Mouse (Mus musculus) cerebellum, adult 11-12 months (tissue): ENCODE data around the gene Pard3.

ENCODE experiments used
- DNase-seq: peaks from one replicate; pipeline ENCODE4 v3.0.0; 2022

Pard3 gene

DNA sequence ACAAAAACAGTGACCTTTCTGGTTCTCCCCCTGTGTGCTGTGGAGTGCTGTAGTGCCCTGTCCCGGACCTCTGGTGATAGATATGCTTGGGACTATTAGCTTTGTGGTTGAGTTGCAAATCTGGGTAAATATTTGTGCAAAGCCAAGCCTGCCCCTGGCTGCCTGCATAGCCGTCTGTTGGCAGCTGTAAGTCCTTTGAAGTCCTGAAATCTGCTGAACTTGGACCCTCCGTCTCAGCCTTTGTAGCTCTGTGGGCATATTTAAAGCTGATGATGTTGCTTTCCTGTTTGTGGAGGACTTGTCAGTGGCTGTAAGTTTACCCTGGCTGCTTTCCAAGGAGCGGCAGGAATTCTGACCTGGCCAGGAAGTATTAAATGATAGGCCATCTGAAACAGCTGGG, 120.3 kb downstream of the Pard3 start:
- no peak for DNase-seq

DNA sequence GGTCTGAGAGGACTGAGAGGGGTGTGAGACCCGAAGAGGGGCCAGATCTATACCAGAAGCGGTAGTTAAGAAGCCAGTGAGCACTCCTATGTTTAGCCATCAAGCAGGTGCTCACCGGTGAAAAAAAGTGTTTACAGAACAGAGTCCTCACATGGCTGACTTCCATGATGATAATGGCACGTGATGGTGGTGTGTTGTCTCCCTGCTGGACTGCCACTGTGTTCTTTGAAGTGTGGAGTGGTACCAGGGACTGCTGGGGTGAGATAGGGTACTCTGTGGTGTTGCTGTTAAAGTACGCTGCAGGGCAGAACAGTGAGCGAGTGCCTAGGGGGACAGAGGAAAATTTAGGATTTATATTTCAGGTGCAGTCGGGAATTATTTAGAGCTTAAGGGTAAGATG, 122.2 kb downstream of the Pard3 start:
- no peak for DNase-seq

DNA sequence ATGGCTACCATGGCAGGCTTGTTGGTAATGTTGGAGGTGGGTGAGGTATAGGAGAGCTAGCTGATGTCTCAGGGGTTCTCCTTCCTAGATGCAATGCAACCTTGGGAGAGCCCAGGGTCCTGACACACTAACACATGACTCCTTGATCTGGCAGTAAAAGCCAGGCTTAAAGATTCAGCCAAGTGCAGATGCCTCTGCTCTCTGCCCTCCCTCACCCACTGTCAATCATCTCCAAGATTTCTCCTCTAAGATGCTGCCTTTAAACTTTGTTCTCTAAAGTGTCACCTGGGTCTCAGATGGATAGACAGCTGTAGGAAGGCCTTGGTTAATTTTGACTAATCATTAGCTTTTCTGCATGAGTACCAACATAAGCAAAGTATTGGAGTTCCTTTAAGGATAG, 125.0 kb downstream of the Pard3 start:
- DNase-seq, result no peak

DNA sequence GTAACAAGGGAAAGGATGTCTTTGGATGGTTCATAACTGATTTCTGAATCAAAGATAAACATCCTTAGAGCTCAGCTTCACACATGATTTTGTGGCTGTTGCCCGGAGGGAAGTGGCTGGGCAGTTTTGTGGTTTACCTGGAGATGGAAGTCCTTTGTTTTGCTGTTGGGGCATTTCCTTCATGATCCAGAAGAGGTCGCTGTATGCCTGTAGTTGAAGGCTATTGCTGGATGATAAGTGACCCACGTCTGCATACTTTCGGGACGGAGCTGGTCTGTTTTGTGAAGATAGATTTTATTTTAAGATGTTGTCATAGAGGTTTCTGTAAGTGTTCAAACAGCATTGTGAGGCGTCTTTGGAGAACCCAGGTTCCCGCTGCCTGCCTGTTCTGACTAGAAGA, 126.7 kb downstream of the Pard3 start:
- DNase-seq, result peak; percentile 34

DNA sequence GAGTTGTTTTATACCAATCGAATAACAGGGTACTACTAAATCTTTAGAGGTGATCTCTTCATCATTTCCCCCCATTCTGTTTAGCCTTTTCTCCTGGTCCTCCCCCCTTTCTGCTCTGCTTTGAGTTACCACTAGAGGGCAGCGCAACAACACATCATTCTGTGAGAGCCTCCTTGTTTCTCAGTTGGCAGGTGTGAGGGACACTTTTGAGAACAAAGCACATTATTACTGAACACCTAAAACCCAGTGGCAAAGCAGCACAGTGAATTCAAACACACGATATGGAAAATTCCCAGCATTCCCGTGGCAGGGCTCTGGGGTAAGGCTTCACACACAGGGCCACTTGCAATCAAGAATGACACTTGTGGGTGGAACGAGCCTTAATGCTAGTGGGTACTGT, 127.7 kb downstream of the Pard3 start:
- DNase-seq, result peak; percentile 46

DNA sequence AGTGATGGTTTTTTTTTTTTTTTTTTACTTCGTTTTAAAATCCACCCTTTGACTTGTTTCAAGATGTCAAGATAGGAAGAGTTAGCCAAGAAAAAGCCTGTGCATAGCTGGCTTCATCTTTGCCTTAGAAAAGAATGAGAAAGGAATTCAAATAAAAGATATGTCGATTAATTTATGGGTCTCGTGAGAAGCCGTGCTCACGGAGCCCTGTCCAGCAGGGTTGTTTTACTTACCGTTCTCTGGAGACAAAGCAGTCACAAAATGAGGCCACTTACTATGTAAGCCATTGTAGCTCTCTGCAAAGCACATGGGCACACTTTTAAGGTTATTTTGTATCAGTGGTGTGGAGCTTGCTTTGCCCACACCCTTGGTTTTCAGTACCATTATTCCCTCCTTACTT, 128.1 kb downstream of the Pard3 start:
- DNase-seq, result no peak

DNA sequence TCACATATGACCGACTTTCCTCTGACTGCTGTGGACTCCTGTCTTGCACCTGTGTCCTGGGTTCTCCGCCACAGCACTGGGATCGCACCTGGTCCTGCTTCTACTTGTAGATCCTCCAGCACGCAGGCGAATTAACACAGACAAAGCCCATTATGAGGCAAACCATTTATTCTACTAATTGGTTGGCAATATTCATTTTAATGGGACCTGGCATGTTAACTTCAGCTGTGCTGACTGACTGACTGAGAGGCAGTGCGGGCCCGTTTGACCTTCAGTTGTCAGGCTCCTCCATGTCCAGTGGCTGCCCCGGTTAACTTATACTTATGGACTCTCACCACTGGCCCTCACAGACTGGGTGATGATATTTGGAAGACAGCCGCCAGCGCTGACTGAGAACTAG, 128.6 kb downstream of the Pard3 start:
- DNase-seq, result no peak

DNA sequence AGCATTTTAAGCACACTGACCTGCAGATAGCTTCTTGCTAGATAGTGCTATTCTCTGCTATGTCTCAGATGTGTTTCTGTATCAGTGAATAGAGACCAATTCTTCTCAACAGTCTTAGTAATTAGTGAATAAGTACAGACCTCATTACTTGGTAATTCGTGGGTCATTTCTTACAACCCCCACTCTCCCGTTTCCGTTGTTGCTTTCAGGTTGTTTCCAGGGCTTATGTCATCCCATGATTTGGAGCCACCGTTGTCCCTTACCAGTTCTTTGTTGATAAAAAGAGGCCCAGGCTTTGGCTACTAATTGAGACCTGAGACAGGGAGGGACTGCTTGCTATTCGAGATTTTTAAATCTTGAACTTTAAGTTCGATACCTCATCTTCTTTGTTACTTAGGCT, 129.7 kb downstream of the Pard3 start:
- DNase-seq, result no peak

DNA sequence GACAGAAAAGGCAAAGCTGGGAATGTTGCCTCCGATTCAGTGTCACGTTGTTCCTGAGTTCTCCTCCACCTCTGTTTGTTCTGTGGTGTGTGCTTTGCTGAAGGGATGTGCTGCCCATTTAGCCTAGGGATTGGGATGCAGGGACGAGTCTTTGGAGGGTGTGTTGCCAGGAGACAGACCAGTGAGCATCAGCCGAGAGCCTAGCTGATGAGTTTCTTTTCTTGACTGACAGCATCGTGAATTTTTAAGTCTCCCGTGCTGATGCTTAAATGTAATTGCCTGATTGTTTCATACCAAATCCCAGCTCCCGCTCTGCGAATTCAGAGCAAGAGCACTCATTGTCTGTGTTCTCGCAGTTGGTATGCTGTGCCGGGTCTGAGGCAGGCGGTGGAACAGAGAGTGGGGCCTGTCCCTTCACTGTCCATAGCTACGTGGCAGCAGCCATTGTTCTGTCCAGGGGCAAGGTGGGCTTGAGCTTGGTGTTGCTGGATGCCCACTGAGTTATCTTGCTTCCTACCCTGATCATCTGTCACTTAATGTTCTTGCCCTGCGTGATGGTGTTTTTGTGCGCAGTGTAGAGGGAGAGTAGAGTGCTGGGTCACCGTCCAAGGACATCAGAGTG, 131.2 kb downstream of the Pard3 start:
- DNase-seq, result no peak

DNA sequence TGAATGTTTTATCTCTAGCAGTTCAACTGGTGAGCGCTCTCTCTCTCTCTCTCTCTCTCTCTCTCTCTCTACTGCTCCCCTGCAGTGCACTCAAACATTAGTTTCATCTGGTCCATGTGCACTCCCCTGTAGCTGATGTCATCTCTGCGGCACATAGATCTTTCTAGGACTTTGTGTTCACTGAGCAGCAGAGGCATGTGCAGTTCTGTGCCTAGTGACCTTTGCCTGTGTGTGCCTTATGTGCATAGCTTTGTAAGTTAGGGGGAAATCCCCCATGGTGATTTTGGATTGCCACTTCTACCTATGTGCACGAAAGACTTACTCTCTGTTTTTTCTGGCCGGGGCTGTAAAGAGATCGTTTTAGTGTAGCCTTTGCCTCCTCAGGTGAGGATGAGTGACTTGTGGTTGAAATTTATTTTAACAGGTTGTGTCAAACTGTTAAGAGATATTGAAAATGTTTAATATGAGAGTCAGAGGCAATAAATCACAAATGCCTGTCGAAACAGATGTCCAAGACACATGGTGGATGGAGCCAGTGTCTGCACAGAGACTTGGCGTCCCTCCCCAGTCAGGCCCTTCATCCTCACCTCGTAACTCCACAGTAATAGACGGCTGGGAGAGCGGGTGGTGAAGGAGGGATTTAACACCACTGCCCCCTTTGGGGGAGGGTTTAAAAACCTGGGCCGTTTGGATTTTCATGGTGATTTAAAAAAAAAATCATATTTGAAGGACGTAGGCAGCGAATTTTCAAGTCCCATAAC, 133.0 kb downstream of the Pard3 start:
- no peak for DNase-seq

DNA sequence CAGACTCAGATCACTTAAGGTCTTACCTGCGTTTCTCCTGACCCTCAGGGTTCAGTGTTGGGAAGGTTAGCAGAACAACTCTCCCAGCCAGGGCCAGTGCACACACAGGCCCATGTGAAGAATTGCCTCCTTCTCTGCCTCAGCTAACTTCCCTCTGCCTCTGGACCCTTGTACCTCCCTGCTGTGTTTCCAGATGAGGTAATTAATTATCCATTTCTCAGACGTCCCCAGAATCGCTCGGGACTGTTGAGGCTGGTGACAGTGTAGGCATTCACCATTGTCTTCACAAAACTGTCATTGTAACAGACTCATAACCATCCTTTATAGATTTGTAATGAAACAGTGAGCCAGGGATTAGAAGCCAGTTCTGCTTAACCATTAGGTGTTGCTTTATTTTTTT, 143.8 kb downstream of the Pard3 start:
- no peak for DNase-seq

DNA sequence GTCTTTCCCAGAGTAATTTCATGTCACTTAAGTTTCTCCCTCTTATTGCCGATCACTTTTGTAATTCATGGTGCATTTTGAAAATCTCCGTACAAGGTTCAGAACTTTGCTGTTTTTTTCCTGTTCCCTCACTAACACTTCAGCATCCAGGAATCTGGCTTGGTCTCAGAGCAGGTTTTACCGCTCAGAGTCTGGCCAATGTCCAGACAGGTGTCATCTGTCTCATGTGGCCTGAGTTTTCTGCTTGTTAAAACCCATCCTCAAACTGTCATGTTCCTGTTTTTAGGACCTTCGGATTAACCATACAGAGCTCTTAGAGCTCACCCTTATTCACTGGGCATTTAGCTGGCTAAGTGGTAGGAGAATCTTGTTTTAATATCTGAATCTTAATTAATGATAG, 146.9 kb downstream of the Pard3 start:
- DNase-seq, result peak; percentile 20

DNA sequence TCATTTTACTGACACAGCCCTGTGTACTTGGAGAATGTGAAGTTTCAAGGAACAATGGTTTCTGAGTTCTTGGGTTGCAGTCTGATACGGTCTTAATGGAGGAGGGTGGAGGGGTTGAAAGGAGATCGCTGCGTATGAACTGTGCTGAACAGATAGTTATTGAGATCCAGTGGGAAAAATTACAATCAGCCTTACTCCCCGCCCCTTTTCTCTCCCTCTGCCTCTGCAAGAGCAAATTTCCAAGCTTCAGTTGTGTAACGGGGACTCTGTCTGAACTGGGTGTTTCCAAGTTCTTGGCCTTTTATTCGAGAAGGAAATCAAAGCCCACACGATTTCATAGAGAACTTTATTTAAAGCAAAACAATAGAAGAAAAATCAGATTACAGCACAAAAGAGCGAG, 150.6 kb downstream of the Pard3 start:
- no peak for DNase-seq

DNA sequence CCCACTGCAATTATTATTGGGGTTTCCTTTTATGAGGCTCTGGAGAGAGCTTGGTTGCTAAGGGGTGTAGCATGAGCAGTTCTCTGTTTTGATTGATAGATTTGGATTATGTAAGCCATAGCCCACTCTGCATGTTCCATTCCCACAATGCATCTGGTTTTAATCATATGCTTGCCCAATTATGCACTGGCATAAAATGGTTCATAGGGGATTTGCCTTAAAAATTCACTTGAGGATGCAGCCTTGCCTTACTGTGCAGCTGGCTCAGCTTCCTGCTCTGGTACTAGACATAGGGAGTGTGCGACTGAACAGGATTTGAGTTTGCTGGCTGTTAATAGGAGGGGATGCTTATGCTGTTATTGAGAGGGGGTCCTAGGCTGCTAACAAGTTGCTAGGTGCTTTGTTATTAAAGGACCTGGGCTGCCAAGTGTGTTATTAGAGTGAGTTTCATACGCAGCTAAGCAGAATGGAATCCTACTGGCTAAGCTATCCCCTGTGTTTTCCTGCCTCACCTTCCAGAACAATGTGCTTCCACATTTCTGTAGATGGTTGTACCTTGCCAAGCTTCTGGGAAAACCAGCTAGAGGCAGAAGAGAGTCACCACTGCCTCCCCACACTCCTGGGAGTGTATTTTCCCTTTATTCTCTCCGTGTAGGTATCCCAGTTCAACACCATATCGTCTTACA, 151.2 kb downstream of the Pard3 start:
- no peak for DNase-seq

DNA sequence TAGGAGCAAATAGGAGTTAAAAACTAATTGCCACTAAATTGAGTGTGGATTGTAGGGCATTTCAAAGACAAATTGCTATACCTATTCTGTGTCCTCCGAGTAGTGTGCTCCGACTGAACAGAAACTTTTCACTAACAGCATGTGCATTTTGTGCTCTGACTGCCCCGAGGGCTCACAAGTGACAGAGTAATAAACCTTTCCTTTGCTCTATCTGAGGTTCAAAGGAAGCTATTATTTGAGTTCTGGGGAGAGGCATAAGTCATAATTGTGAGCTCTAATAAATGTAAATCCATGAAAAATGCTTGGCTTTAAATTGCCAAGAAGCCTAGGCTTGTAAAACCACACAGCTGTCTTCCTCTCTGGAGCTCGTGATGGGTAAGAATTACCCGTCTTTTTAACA, 156.5 kb downstream of the Pard3 start:
- DNase-seq, result no peak

DNA sequence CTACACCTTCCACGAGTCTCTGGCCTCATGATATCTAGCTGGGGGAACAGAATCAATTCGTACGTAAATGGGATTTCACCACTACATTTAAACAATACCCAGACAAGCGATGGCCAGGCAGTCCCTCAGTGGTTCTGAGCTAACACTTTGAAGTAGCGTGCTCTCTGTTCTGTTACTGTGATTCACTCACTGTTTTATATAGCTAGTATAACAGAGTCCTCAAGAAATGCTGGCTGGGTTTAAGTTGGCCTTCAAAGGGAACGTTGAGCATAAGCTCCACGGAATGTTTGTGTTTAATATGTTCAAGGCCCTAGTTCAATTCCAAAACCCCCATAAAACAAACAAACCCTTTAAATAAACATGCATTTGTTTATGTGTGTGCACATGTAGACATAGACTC, 156.9 kb downstream of the Pard3 start:
- DNase-seq, result no peak

DNA sequence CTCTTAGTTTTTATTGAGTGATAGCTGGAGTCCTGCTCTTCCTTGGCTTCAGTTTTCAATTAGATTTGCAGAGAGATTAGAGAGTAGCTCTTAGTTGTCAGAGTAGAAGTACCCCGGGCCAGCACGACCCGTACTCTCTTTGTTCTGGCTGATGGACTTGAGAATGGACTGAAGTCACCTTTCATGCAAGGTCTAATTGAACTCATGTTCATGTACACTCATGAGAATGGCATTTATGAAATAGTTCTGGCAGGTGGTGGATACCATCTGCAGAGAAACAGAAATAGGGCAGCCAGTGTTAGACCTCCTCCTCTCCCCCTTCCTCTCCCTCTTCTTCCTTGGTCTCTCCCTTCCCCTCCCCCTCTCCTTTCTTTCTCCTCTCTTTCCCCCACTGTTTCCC, 158.7 kb downstream of the Pard3 start:
- DNase-seq, result no peak

DNA sequence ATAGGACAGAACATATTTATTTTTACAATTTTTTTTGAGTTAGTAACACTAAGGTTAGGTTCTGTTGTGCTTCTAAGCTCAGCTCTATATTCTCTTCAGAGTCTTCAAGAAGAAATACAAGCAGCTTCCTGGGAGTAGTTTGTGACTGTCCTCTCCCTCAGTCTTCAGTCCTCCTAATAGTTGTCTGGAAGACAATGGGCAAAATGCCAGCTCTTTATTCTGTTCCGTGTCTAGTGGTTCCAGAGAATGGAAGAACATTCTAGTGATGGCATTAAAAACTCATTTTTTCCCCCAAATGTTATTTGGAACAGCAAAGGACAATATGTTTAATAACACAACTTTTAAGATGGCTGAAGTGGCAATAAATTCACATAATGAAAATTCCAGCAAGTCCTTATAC, 163.3 kb downstream of the Pard3 start:
- no peak for DNase-seq

DNA sequence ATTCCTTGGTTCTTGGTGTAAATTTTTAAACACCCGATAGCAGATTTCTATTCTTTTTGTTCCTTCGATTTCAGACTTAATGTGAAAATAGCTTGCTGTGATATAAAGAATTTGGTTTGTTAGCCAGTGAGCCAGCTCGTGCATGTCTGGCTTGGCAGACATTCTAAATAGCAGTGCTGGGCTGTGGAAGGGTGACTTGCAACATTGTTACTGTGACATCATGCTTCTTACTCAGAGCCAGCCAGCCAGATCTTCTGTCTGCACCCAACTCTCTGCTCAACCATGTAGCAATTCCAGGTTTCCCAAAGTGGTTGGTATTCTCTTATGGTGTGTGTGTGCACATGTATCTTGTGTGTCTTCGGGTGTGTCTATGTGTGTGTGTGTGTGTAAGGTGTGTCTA, 163.7 kb downstream of the Pard3 start:
- no peak for DNase-seq

DNA sequence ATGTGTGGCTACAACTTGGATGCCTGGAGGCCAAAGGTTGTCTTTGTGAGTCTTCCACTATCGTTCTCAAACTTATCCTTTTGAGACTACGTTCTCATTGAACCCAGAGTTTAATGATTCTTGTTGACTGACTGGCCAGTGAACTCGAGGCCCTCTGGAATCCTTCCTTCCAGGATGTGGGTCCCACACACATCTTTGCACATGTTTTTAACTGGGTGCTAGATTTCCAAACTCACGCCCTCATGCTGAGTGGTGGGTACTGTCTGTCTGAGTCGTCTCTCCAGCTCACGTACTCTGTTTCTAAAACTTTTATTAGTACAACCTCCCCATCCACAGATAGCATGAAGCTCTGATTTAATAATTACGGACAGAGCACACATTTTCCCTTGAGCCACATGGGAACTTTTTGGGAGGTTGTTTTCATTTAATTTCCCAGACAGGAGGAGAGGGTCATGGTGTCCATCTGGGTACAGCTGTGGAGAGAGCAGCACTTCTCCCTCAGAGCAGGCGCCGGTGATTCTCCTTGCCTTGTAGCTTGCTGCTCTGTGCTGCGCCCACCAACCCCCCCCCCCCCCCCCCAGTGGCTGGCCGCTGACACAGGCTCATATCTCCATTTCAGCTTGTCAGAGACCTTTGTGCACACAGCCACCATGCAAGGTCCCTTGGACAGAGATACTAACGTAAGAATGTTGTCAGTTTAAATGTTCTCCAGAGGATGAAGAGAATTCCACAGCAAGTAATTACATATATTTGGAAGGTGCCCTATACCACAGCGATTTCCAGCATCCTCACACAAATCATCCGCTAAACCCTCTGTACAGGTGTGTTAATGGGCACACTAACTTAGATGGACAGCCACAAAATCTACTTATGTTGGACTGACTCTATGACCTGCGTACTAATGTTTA, 165.9 kb downstream of the Pard3 start:
- no peak for DNase-seq

DNA sequence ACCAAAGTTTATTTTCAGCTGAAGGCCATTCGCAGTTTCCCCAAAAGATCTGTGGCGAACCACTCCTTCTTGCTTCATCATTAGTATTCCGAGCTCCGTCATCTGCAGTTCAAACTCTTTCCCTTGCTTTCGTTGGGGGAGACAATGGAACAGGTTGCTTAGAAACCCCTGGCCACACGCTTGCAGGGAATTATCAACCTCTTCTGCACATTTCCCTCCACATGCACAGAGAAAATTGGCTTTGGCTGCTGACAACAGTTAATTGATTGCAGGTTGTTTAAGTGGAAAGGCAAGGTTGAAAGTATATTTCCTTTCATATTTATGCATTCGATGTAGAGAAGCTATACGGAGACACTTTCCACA, 166.5 kb downstream of the Pard3 start:
- no peak for DNase-seq

DNA sequence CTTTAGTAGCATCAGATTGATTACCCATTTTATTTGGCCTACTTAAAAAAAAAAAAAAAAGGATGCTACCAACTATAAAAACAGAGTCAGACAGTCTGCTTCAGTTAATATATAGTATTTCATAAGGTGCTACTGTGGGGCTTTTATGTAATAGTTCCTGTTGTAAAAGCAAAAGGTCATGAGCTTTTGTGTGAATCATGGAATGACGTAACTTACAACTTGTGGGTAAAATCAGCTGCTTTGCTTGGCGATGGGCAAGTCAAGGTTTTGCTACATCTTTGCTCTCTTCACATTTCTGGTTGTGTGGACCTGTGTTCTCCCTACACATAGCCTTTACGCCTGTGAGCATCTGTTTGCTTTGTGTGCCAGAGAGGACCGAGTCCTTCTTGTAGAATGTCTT, 179.7 kb downstream of the Pard3 start:
- no peak for DNase-seq

DNA sequence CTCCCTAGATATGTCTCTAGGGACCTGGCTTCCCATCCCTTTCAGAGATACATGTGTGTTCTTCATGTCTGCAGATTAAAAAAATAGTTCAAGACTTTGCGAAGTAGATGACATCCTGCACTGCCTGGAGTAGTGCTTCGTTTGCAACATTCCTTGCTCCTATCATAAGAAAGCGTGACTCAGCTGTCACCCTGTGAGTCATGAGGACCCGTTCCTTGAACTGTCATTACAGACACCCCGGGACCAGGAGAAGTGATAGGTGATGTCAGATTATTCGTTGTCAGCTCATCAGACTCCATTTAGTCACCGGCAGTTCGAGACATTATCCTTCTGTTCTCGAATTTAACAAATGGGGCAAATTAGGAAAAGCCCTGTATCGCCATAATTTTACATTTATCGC, 180.1 kb downstream of the Pard3 start:
- DNase-seq, result no peak

DNA sequence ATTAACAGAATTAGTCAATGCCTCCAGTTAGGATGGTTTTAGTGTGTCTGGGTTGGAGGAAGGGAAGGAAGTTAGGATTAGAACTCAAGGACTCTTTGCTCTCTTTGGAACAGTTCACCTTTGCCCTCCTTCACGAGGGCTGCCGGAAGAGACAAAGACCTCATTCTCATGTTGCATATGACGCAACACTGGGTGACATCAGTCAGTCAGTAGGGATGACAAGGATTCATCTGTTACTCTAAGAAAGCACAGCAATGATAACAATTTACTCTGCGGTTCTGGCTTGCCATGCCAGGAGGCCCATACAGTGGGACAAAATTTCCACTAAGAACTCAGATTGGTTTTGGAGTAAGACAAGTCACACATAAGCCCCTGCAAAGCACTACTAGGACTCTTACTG, 187.1 kb downstream of the Pard3 start:
- no peak for DNase-seq
